Mouse (Mus musculus) kidney, adult 9 months (tissue): ENCODE results near the gene Ftsj3.
A peak's percentile ranks its signal among the peaks of the same experiment; 100 is the strongest.
"Not testable (repeated sequence)": the region's sequence is repeated elsewhere in the genome, so short reads cannot be mapped to it uniquely, and the experiment has no call there.

Experiments used
- DNase-seq: peaks from one replicate; pipeline ENCODE4 v3.0.0; 2022

Ftsj3 gene

DNA sequence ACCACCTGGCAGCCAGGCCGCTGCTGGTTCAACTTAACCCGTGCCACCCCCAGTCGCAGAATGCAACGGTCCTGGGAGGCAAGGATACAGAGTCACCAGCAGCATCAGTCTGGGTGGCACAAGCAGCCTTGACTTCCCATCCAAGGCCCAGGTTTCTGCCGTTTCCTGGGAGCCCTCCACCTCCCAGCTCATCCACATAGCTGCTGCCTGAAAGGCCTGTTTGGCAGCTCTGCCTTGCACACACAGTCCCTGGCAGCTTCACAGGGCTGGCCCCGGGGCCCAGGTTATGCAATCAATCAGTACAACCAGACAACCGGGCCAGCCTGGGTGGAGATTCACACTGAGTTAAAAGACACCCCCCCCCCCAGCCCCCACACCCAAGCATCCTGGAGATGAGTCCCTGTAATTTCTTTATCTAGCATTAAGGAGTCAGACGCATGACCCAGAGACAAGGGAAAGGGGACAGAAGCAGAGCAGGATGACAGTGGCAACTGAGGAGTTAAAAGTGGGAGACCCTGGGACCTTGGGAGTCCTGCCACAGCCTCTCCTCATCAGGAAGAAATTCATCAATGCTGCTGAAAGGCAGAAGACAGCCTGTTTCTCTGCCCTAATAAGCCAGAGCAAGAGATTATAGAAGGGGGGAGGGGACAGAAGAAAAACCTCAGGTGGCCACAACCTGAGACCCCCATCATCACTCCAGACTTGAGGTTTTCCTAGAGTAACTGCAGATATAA, 12.6 kb upstream of the Ftsj3 start:
- peak; percentile 82 for DNase-seq

DNA sequence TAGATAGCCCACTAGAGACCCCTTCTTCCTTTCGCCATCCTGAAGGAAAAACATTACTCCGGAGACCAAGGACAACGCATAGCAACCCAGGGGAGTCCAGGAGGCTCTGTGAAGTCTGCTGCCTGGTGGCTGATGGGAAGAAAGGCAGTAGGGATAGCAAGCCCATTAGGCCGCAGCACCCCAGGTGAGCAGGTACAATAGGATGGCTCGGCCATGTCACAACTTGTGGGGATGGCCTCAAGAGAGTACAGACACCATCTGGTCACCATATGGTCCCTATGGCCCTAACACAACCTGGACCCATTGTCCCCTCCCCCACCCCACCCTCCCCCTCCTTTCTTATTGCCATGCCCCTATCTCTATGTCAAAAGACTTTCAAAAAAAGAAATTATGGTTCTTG, 12.0 kb upstream of the Ftsj3 start:
- DNase-seq = no peak

DNA sequence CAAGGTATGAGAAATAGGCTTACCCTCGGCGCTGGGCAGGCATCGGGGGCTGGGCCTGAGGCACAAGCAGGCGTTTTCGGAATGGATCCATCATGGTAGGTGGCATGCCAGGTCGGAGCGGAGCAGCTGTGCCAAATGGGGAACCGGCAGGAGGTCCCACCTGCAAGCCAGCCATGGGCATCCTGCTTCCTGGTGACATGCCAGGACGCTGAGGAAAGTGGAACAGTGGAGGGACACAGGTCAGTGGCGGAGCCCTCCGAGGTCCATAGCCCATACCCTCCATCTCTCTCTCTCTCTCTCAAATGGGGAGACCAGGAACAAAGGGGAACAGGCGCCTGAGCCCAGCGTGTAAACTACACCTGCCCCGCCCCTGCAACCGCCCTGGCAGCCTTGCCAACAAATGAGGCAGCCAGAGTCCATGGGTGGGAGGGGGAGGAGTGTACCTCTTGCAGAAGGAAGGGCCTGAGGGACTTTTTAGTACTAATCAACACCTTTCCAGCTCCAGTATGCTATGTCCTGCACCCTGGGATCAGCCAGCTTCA, 11.5 kb upstream of the Ftsj3 start:
- DNase-seq = peak; percentile 73

DNA sequence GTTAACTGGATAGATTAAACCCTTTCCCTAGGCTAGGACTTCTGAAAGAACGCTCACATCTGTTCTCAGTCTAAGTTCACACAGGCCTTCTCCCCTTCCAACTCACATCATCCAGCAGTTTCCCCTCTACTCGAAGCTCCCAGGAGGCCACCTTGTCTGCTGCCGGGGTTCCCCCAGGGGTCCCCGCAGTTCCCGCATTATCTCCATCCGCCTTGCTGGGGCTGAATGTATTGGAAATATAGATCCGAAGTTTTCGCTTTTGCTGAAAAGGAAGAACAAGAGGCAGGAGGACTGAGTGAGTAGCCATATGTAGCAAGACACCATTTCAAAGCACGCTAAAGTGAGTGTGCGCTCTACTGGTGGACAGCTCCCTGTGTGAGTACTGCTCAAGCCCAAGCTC, 10.6 kb upstream of the Ftsj3 start:
- no peak for DNase-seq

DNA sequence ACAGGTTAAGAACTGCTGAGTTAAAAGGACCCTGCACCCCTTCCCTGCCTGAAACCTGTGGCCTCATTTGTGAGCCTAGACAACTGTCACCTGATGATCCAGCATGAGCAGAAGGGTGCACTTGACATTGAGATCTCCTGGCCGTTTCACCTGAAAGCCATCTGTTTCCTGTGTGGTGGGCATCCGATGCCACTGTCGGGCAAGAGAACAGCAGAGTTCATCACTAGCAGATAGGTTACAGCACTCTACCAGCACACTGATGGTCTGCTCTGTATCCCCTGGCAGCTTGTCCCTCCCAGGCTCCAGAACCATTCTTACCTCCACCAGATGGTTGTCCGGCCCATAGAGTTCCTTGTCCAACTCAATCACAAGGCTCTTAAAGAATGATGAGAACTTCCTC, 9.7 kb upstream of the Ftsj3 start:
- no peak for DNase-seq

DNA sequence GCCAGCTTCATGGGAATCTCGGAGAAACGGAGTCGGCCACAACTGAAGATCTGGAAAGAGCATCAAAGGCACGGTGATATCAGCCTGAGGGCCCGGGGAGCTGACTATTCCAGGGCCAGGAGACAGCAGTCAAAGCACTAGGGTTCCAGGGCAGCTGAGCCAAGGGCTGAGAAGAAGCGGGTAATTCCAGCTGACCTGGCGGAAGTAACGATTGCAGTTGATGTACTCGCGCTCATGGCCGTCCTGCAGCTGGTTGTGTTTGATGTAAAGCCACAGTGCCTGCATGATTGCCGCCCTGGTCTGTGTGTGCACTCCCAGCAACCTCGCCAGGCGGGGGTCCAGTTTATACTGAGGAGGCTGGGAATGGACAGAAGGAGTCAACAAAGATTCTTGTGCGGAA, 9.1 kb upstream of the Ftsj3 start:
- DNase-seq = no peak

DNA sequence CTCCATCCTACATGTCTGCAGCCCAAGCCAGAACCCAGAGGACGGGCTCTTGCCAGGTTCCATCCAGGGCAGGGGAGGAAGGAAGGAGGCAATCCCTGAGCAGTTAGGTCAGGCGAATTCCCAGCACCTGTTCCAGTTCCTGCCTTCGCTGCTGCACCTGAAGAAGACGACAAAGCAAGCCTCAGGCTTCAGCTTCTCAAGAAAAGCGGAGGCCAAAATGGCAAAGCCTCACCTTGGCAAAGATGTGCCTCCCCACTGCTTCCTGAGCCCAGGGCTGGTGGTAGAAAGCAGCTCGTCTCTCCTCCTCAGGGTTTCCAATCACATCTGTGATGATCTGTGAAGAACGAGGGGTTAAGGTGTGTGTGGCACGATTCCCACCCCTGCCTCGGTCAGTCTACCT, 8.1 kb upstream of the Ftsj3 start:
- no peak for DNase-seq

DNA sequence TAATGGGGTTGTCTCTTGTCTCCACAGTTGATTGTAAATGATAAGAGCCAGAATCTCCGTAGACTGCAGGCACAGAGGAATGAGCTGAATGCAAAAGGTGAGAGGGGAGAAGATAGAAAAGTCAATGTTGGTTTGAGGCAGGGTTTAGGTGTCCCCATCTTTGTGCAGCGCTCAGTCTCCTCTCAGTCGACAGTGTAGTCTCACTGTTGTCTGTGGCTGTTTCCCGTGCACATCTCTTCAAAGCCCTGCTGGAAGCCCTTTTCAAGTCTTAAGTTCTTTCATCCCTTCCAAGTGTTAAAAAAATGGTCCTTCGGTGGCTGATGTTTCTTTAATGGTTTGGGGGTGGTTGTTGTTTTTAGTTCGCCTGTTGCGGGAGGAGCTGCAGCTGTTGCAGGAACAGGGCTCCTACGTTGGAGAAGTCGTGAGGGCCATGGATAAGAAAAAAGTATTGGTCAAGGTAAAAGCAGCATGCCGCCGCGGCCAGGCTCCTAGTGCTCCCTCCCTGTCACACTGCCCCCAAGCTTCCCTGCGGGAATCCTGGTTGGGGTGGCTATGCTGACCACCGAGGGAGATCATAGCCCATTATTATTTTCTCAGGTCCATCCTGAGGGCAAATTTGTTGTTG, 5.1 kb upstream of the Ftsj3 start:
- DNase-seq = no peak

DNA sequence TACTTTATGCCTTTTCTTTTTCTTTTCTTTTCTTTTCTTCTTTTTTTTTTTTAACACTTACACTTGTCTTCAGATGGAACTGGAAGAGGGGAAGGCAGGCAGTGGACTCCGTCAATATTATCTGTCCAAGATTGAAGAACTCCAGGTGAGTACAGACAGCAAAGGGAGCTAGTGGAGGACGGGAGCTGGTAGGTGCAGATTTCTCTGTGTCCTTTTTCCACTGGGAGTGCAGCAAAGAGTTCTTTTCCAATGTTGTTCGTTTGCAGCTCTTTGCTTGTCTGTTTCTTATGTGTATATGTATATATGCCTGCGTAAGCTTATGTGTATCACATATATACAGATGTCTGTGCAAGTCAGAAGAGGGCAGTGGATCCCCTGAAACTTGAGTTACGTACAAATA, 896 bp upstream of the Ftsj3 start:
- peak; percentile 60 for DNase-seq

DNA sequence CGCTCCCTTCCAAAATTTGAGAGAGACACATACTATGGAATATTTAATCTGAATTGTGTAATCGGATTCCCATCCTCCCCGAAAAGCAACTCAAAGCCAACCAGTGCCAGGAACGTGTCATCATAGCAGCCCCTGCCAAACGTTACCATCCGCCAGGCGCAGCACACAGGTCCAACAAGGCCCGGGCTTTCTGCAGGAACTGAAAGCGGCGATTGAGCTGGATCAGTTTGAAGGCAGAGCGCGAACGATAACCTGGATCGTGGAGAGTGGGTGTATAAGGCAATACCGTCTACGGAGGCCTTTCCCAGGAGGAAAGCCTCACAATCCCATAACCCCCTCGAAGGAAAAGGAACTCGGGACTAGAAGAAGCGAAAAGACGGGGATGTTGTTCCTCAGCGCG, 705 bp downstream of the Ftsj3 start:
- DNase-seq = no peak

DNA sequence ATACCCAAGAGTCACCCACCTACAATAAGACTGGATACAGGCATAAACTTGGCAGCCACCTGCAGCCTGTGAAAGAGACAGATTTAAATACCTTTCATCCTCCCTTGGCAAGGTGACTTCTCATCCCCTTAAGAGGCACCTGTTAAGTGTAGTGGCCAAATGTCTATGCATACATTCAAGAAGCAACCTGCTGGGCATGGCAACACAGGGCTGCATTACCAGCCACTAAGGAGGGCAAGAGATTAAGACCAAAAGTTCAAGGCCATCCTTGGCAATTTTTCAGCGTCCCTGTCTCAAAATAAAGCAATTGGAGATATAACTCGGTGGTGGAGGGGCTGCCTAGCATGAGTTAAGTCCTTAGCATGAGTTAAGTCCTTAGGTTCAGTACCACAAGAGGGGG, 1.1 kb downstream of the Ftsj3 start:
- no peak for DNase-seq

DNA sequence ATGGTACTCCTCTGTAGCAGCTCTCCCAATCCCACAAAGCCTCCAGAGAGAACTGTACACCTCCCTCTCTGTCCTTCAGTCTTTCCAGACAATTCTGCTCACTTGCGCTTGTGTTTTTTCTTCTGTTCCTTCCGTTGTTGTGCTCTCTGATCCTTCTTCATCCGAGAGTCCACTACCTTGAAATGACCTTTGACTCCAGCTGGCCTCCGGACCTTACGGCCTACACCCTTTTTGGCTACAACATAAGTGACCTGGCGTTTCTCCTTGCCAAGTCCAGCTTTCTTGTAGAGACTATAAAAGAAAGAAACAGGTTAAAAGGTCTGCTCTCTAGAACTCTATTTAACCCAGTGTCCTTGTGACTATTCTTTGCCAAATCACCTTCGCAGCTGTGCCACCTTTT, 6.6 kb downstream of the Ftsj3 start:
- peak; percentile 73 for DNase-seq

DNA sequence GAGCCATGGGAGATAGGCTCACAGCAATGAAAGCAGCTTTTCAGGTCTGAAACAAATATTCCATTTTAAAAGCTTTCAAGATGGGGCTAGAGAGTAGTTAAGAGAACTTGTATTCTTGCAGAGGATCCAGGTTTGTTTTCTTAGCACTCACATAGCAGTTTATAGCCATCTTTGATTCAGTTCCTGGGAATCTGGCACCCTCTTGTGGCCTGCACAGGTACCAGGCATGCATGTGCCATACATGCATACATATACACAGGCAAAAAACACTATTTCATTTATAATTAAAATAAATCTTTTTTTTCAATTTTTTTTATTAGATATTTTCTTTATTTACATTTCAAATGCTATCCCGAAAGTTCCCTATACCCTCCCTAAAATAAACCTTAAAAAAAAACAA, 9.0 kb downstream of the Ftsj3 start:
- DNase-seq = no peak

DNA sequence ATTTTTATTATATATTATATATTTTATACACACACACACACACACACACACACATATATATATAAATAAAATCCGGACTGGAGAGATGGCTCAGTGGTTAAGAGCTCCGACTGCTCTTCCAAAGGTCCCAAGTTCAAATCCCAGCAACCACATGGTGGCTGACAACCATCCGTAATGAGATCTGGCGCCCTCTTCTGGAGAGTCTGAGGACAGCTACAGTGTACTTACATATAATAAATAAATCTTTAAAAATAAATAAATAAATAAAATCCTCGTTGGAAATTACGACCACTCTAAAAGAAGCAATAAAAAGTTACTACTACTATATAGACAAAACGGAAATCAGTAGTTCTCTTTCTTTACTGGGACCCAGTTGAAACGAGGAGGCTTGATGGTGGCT, 21.9 kb downstream of the Ftsj3 start:
- not testable (repeated sequence) for DNase-seq

DNA sequence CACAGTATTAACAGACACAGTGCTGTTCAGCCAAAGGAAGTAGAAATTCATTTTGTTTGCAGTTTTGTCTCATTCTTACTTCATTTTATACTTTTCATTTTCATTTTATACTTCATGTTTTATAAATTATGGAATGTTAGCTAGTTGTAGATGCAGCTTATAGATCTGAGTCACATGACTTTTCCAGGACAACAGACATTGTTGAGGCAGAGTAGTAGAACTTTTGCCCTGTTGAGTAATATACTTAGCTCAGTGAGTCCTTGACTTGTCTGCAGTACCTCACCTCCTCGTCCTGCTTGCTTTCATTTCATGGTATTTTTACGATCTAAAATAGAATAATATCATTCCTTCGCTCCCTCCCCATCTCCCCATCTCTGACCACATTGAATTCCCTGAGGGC, 35.3 kb downstream of the Ftsj3 start:
- no peak for DNase-seq

DNA sequence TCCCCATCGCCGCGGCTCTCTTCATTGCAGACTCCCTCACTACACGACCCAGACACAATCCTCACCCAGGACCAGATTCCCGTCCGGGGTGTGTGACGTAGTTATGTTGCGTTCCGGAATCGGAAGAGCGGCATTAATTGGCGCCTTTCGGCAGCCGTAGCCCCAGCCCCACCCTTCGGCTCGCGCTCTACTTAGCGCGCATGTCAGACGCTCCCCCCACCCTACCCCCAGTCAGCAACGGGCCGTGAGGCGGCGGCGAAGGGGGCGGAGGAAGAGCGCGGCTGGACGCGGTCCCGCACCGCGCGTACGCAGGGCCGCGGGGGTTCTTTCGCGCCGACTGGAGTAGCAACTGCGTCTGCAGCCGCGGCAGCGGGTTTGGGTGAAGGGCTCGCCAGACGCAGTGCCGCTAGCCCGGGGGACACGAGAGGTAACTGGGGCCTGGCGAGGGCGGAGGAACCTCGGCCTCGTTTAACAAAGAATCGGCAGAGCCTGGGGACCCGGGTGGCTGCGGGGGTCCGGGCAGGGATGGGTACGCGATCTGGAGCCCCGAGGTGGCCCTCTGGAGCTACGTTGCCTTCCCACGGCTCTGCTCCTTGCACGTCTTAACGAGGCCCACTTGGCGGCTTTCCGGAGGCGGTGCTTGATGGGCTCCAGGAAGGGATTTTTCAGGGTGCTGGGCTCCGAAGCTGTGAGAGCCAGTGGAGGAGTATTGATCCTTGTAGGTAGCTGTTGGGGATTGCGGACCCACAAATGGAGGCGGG, 39.0 kb downstream of the Ftsj3 start, which contains the start of gene Ddx42:
Ddx42 (plus strand) TSS at position 197 of the 761 bp plus-strand sequence.
- peak; percentile 93 for DNase-seq

DNA sequence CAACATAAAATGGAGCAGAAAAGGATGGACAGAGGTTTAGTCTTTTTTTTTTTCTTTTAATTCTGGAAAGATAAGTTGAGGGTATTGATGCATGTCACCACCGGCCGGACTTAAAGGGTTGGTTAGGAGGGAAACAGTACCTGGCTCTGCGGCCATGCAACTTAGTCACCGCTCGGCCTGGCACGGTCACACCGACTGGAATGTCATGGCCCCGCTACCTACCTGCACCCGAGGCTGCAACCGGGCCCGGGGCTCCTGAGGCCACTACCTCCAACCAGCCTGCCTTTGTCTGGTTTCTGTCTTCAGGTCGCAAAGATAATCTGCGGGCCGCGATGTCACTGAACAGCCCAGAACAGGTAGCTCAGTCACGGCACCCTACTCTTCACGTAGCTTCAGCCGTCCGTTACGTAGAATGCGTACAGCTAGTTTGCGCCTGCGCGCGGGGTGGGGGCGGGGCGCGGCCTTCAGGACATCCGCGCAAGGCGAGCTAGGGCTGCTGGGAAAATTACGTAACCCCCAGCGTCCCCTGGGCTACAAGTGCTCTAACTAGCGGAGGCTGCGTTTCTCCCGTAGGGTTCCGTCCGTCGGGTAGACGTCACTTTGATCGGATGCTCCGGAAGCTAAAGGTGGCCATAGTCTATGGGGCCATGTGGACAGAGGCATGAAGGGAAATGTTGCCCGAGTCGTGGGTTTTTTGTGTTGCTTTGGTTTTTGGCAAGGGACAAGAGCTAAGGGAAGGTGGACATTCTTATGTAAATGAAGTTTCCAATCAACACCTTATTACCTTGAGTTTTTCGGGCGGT, 39.8 kb downstream of the Ftsj3 start, which contains the start of gene Ccdc47:
Ccdc47 (minus strand) TSS at position 418 of the 803 bp plus-strand sequence.
- peak; percentile 98 for DNase-seq

DNA sequence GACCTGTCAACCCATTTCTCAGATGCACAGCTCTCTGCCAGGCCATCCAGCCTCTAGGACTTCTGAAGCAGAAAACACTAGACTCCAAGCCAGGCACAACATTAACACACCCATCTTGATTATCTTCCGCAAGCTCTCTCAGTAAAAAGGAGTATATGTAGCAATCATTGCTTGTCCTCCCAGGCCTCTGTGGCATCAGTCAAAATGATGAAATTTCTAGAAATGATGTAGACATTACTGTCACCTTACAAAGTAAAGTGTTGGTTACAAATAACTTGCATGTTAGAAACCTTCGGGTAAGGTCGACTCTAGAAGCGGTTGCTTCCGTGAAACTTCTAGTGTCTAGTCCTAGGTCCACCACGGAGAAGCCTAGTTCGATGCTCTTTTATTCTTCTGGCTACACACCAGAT, 40.4 kb downstream of the Ftsj3 start:
- DNase-seq = no peak

DNA sequence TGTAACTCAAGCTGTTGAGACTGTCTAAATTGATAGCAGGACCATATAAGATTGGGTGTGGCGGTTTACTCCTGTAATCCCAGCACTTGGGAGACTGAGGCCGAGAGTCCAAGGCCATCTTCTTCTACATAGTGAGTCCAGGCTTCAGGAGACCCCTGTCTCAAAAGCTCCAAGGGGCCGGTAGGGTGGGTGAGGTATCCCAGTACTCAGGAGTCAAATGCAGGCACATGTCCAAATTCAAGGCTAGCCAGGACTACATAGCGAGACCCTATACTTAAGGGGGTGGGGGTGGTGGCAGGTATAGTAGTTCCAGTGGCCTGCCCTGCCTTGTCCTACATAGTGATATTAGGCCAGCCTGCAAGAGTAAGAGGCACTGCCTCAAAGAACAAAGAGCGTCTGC, 41.0 kb downstream of the Ftsj3 start:
- no peak for DNase-seq

DNA sequence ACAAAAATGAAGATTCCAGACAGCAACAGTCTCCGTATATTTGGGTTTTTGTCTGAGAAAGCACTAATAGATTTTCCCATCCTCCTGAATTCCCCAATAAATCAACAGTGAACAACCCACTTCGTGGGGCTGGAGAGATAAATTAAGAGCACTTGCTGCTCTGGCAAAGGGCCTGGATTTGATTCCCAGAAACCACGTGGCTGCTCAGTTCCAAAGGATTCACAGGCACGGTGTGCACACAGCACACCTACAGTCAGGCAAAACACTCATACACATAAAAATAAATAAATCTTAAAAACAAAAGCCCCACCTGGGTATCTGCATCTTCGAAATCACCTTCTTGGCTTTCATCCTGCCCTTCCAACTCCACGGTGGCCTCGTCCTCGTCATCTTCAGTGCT, 43.1 kb downstream of the Ftsj3 start:
- DNase-seq = no peak

DNA sequence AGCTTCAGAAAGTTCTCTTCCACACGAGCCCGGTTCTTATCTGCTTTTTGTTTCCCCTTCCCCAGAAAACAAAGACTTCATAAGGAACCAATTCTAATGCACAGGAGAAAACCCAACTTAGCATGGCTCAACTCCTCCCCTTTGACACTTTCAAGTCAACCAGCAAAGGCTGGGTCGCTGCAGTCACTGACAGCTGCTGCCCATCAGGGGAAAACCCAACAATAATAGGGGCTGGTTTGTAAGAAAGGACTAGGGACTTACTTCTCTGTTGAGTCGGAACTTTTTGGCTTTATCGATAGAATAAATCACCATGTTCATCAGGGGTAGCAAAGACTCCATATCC, 53.8 kb downstream of the Ftsj3 start, which contains the start of gene Strada:
Strada (minus strand) TSS at position 46 of the 343 bp plus-strand sequence.
- no peak for DNase-seq

DNA sequence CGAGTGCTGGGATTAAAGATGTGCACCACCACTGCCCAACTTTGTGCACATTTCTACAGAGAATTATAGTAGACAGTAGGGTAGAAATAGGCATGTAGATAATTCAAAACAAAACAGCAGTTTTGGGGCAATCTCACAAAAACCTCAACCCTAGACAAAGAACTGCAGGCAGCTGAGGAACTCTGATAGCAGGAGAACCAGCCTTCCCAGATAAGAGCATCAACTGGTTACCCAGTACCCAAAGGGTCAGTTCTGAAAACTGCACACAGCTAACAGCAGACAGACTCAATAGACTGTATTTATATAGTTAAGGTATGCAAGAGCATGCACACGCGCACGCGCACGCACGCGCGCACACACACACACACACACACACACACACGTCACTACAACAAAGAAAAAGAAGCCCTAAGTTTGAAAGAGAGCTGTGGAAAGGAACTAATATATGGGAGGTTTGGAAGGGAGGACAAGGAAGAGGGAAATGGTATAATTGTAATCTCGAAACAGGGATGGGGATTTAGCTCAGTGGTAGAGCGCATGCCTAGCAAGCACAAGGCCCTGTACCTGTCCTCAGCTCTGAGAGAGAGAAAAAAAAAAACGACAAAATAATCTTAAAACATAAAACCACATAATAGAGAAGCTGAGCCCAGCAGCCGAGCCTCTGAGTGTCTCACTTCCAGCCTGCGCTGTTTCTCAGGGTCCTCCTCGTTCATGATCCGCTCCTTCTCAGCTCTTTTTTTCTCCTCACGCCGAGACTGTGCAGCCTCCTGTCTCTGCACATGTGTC, 54.3 kb downstream of the Ftsj3 start:
- DNase-seq = no peak
